Mouse (Mus musculus) brown adipose tissue, adult 24 weeks (tissue): Measurements from ENCODE around the gene 1810055G02Rik. TPM values are rescaled to one million over a fixed set of nuclear protein-coding genes. Genes with fewer than 3 reads are reported as not detected.

Experiments
- H3K27ac ChIP-seq: fragments of 200-500 bp; replicated peaks from 2 replicates; pipeline ENCODE4 v1.5.1; 2012; ENCODE audit warnings: low read depth, mild to moderate bottlenecking, low read length
- H3K4me1 ChIP-seq: fragments of 200-500 bp; 2 replicates; pipeline ENCODE4 v1.6.1; 2012; ENCODE audit warnings: low read length, mixed read lengths; ENCODE audit not compliant: control insufficient read depth, insufficient read depth, insufficient read length
- H3K4me3 ChIP-seq: fragments of 200-500 bp; 2 replicates; pipeline ENCODE4 v1.5.1; 2012; ENCODE audit warnings: low read depth, mild to moderate bottlenecking, low read length, moderate library complexity; ENCODE audit not compliant: insufficient read depth
- polyA plus RNA-seq: library from polyadenylated mRNA; stranded (reverse); fragments of >200 nt; gene quantifications from 2 replicates; pipeline ENCODE4 v1.2.4, GENCODE M21; 2012; ENCODE audit not compliant: missing spikeins, insufficient read depth, insufficient read length

1810055G02Rik gene
- 5.3 and 6.6 TPM in 2 replicates for polyA plus RNA-seq

DNA sequence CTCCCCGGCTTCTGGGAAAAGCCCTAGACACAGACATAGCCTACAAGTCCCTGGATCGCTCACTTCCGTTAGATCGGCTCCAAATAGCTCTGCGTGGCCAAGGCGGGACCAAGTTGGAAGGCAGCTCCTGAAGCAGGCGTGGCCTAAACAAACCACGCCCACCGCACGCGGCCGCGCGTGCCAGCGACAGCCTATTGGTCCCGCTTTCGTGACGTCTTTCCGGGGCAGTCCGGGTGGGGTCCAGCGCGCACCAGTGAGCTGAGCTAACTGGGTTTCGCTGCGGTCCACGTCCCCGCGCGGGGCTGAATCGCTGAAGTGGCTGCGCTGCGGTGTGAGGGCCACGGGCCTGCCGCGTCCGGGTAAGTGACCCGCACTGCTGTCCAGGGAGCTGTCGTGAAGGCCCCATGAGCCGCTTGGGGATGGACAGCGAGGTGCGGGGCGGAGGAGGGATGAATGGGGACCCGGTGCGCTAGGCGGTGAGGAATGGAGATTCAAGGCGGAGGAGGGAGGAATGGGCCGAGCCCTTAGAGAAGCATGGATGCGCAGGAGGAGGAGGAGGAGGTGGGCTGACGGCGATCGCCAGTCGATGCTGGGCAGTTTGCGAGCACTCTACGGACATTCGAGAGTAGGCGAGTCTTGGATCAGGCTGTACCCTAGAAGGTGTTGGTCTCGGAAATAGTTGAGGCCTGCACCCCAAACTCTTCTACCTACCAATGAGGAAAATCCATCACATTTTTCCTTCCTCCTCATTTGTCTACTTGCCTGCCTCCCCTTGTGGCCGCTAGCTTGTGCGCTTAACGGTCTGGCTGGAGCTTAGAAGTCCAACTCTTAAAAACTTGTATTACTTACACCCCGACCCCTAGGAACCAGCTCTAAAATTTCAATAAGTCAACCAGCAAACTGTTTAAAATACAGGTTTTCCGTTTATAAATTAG, at the start of gene 1810055G02Rik:
Gene 1810055G02Rik, plus strand, starts transcription at position 216 of the 935 bp plus-strand sequence.
- Histone ChIP-seq H3K4me1 (no peaks in the 10 kb centered on the region; the same call in 1 of the 2 replicates), H3K4me3 (peak within 1 kb of the TSS; percentile 68), H3K27ac (peak within 1 kb of the TSS; percentile 76)

DNA sequence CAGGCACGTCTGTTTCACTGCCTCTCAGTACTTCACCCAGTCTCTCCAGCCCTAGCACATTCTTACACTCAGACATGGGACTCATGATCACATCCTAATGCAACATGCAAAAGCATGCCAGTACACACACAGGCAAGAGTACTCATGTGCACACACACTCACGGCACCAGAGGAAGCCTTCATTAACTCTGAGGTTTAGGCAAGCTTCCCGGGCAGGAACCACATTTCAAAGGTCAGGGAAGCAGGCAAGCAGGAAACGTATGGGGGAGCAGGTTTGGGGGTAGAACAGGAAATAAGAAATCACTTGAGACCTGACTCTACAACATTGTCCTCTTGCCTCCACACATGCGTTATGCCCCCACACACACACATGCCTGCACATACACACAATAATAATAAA, 42.6 kb upstream of the 1810055G02Rik start:
- Histone ChIP-seq H3K4me1 (peaks cover 47% of the 10 kb centered on the region), H3K27ac (peak overlapping the region; percentile 69; the same call in 1 of the 2 replicates)

DNA sequence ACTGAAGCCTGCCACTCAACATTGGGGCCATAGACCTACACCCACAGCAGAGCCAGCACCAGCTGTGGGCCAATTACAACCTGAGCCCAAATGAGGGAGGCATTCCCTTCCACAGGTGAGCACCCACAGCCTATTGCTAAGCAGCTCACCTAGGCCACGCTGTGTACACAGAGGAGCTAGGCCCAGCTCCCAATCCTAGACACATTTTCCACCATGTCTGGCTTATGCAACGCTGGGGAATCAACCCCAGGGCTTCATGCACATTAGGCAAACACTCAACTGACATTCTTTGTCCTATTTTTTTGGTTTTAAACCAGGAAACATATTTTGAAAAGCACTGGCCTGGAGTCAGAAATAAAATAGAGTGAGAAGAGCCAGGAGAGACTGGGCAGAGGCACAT, 41.5 kb upstream of the 1810055G02Rik start:
- Histone ChIP-seq H3K27ac (peak overlapping the region; percentile 69), H3K4me1 (peaks cover 52% of the 10 kb centered on the region), H3K4me3 (no peak overlapping the region)

More for the DNA sequence above, 42.6 kb upstream of the 1810055G02Rik start:
- no peak overlapping the region for H3K4me3 ChIP-seq

DNA sequence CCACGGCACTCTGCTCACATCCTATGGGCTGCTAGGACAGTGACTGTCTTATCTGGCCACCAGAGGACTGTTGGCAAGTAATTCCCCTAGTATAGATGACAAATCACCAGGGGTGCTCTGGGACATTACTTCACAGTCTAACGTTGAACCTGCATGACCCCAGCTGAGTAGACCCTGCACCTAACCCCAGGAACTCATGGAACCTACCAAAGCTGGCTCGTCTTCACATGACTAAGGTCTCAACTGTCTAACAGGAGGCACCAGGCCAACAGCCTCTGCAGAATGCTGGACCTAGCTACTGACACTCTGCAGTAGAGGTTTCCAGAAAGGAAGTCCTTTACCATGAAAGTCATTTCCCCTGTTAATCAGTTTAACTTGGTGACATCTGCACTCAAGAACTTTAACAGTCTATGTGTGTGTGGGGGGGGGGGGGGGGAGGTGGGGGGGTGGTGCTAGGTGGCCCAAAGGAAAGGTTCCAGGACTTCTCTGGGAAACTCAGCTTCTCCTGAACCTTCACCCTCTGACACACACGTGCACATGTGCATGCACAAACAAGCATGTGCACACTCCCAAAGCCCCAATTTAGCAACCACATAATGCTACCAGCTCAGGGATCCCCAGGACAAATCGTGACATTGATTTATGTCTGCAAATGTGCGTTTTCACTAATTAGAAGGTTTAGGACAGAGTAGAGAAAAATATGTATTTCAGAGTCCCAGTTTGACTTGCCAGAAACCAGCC, 40.8 kb upstream of the 1810055G02Rik start:
- Histone ChIP-seq H3K4me3 (peak overlapping the region; percentile 46), H3K27ac (peak overlapping the region; percentile 73), H3K4me1 (peaks cover 52% of the 10 kb centered on the region)

DNA sequence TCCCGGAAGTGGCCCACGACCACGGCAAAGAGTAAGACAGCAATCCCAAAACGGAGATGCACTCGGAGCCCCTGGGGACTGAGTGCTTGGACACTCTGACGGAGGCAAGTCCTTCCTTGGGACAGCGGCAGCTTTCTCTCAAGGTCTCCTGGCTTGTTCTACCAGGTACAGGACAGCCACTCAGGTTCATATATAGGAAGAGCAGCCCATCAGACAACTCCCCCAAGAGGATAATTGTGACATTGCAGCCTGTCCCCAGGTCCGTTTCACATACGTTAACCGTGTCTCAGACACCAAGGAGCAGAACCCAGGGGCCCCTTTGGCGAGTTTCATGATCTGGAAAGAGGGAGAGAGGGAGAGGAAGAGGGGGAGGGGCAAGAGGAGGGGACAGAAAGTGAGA, 40.1 kb upstream of the 1810055G02Rik start:
- Histone ChIP-seq H3K27ac (peak overlapping the region; percentile 73), H3K4me3 (peak overlapping the region; percentile 46), H3K4me1 (peaks cover 52% of the 10 kb centered on the region)

DNA sequence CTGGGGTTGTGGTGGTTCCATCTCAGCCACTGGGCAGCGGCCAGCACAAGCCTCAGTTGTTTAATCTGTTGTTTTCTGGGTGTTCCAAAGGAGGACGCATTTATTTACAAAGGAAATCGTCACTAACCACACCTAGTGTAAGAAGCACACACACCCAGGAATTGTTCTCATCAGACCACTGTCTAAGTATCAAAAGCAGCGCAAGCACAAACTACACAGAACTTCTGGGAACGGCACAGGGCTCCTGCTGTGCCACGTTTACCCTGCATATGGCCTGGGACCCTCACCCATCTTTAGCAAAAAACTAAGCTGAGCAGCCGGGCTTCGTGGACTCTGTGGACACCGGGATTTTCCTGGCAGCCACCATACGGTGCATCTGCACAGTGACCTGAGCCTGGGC, 39.5 kb upstream of the 1810055G02Rik start:
- H3K4me3 ChIP-seq = peak overlapping the region; percentile 46
- H3K27ac ChIP-seq = peak overlapping the region; percentile 73
- H3K4me1 ChIP-seq = peaks cover 52% of the 10 kb centered on the region

DNA sequence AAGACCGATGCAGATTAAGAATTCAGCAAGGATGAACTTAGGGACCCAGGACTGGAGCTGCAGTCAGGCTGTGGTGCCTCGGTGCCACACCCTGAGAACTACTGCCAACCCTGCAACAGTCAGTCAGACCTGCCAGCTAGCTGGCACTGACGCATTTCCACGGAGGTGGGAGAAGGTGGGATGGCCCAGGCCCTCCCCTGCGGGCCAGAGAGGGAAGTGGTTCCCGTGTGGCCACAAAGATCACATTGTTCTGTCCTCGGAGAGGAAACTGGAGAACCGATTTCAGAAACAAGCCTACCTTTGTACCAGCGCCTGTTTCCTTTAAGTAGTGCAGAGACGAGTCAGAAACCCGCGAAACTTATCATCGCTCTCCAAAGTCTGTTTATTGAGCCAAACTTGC, 39.0 kb upstream of the 1810055G02Rik start:
- Histone ChIP-seq H3K4me3 (peak overlapping the region; percentile 46), H3K27ac (peak overlapping the region; percentile 79), H3K4me1 (peaks cover 57% of the 10 kb centered on the region)

DNA sequence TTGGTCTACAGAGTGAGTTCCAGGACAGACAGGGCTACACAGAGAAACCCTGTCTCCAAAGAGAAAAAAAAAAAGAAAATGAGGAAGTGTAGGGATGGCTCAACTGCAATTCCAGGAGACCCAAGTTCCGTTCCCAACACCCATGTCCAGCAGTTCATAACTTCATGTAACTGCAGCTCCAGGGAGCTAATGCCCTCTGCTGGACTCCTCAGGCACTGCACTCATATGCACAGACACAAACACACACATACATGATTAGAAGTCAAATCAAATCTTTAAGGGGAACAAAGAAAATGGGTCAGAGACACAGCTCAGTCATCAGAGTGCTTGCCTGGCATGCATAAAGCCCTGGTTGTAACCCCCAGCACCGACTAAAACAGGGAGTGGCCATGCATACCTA, 34.9 kb upstream of the 1810055G02Rik start:
- Histone ChIP-seq H3K27ac (0 out of 2 replicates have a peak overlapping the region, but pooled peaks have one; percentile 10), H3K4me3 (no peak overlapping the region), H3K4me1 (peaks cover 34% of the 10 kb centered on the region)

DNA sequence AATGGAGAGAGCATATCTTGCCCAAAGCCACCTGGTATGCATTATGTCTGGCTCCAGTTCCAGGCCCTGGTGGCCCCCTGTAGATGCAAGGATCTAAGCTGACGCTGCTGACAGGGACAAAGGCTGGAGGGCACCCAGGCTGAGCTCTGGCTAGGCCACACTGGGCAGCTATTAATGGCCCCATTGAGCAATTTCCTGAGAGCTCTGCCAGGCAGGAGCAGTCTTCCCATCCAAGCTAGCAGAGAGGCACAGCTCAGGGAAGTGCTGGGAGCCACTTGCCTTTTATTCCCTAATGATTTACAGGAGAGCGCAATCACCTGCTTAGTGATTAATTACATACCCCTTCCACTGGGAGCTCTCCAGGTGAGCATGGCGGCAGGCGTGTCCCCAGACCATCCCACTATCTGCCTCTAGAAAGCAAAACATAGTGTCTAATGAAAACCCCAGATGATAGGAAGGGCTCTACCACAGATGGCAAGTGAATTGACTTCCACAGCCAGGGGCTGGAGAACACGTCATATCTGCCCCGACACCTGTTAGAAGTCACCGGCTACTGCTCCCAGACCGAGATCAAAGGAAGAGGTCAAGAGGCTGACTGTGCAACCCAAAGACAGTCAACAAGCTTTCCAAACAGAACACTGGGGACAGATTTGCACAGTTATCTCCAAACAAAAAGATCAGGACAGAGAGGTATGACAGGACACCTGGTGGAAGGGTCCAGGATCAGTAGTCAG, 33.8 kb upstream of the 1810055G02Rik start:
- peak overlapping the region; percentile 50 for H3K27ac ChIP-seq
- H3K4me1 ChIP-seq = peaks cover 26% of the 10 kb centered on the region
- no peak overlapping the region for H3K4me3 ChIP-seq

DNA sequence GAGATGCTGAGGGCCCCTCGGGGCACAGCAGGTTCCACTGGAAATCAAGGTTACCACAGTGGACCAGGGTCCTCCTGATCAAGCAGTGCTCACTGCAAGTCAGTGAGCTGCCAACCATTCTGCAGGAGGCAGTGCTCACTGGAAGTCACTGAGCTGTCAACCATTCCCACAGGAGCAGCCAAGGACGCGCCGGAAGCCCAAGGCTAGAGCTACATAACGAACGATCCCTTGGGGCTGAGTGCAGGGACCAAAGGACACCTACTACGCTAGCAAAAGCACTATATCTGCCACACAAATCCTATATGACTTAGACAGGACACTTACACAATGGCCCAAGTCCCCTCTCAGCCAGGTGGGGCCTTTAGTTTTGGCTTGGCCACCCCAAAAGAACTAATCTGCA, 27.4 kb upstream of the 1810055G02Rik start:
- H3K4me3 ChIP-seq = no peak overlapping the region
- H3K27ac ChIP-seq = peak overlapping the region; percentile 33; the same call in 1 of the 2 replicates
- H3K4me1 ChIP-seq = peaks cover 45% of the 10 kb centered on the region

DNA sequence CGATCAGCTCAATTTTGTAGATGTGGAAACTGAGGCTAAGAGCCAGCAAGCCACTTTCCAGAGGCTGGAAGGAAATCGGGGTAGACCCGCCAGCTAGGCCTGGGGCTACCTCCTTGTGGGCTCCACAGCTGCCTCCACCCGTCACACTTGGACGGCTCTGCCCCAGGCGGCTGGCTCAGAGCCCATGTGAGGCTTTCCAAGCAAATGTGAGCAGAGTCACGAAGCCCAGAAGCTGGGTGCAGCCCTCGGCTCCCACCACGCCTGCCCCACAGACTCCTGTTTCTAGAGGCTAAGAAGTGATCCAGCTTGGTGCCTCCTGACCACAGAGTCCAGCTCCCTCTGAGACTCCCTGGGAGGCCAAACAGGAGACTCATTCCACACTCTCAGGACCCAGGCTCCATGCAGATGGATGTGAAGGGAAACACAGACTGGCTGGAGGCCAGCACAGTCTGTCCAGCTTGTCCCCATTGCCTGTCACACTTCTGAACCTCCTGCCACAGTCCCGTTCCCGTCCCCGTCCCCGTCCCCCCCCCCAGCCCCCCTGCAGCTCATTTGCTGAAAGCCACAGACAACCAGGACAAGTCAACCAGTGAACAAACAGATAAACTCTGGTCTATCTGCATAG, 26.7 kb upstream of the 1810055G02Rik start:
- Histone ChIP-seq H3K4me3 (0 out of 2 replicates have a peak overlapping the region, but pooled peaks have one; percentile 6), H3K4me1 (peaks cover 45% of the 10 kb centered on the region), H3K27ac (peak overlapping the region; percentile 42)

DNA sequence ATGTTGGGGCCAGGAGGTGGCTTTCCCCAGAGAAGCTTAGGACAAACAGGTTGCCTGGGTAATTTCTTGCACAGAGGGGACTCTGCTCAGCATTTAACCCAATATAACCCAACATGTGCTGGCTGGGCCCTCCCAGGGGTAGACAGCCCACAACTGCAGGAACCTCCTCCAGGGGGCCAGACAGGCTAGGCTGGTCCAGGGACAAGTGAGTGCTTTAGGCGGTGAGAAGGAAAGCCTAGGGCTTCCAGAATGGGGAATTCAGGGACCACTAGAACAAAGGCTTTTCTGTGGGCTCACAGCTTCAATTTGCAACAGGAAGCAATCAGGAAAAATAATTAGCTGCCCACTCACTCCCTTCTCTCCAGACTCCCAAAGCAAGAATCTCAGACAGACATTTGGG, 23.7 kb upstream of the 1810055G02Rik start:
- peak overlapping the region; percentile 98 for H3K4me3 ChIP-seq
- peak overlapping the region; percentile 88 for H3K27ac ChIP-seq
- peaks cover 52% of the 10 kb centered on the region for H3K4me1 ChIP-seq

DNA sequence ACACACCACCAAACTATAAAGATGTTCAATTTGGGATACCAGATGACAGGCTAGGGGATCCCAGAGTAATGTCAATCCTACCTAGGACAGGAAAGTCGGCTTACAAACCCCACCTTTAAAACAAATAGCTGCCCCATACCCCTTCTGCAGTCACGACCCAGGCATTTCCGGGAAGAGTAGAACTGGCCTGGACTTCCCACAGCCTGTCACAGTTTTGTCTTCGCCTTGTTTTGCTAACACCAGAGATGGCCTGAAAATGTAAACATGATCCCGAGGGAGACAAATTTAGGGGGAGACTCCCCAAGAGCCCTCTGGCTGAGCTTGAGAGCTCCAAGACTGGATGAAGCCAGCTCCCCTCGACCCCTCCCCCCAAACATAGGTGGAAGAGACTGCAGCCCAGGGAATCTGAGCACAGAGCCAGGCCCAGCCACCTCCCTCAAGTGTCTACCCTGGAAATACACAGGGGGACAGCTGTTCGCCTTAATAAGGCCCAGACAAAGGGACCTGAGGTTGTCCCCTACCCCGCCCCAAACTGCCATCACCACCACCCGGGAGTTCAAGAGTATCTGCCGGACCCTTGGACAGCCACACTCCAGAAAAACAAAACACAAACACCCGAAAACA, 23.0 kb upstream of the 1810055G02Rik start:
- Histone ChIP-seq H3K4me1 (peaks cover 47% of the 10 kb centered on the region), H3K4me3 (peak overlapping the region; percentile 98), H3K27ac (peak overlapping the region; percentile 88)
